Mouse (Mus musculus) heart, embryonic 16.5 days (tissue): ENCODE measurements around the gene Myrfl. TPM values are rescaled to one million over a fixed set of nuclear protein-coding genes. Genes with fewer than 3 reads are reported as not detected.

Source experiments
- ATAC-seq: fragments of 200-750 bp; cut with Nextera tagmentation; replicated peaks from 2 replicates; pipeline ENCODE4 v1.8.0; 2017; ENCODE audit warnings: moderate number of reproducible peaks; ENCODE audit not compliant: insufficient read depth, low FRiP score; ENCODE audit errors: extremely low read depth
- H3K27ac ChIP-seq: fragments of 300-500 bp; sonication (generic); 2 replicates; pipeline ENCODE4 v1.5.1; 2014; ENCODE audit warnings: mild to moderate bottlenecking, low read length, control low read depth, moderate library complexity
- H3K27me3 ChIP-seq: fragments of 300-500 bp; sonication (generic); 2 replicates; pipeline ENCODE4 v1.6.1; 2014; ENCODE audit warnings: low read length, mixed read lengths; ENCODE audit not compliant: control insufficient read depth, insufficient read depth
- H3K36me3 ChIP-seq: fragments of 300-500 bp; sonication (generic); 2 replicates; pipeline ENCODE4 v1.6.1; 2014; ENCODE audit not compliant: control insufficient read depth, insufficient read depth
- H3K4me1 ChIP-seq: fragments of 300-500 bp; sonication (generic); 2 replicates; pipeline ENCODE4 v1.6.1; 2014; ENCODE audit warnings: low read length, mixed read lengths; ENCODE audit not compliant: control insufficient read depth, insufficient read depth
- H3K4me2 ChIP-seq: fragments of 300-500 bp; sonication (generic); 2 replicates; pipeline ENCODE4 v1.6.1; 2014; ENCODE audit warnings: low read depth, mild to moderate bottlenecking, control low read depth, low read length
- H3K4me3 ChIP-seq: fragments of 300-500 bp; sonication (generic); 2 replicates; pipeline ENCODE4 v1.5.1; 2014; ENCODE audit warnings: mild to moderate bottlenecking, control low read depth, low read length
- H3K9ac ChIP-seq: fragments of 300-500 bp; sonication (generic); 2 replicates; pipeline ENCODE4 v1.6.1; 2014; ENCODE audit warnings: low read length, control low read depth
- H3K9me3 ChIP-seq: fragments of 300-500 bp; sonication (generic); replicated peaks from 2 replicates; pipeline ENCODE4 v1.6.1; 2016; ENCODE audit warnings: low read length; ENCODE audit not compliant: control insufficient read depth
- WGBS: fragments of 180-500 bp; shearing (Covaris S2); extraction: QIAGEN DNeasy Blood & Tissue Kit; methylation state at CpG from one replicate; pipeline ENCODE4 v1.1.7; 2014; 5-methylcytosine and 5-hydroxymethylcytosine counted together
- polyA plus RNA-seq: library from polyadenylated mRNA; unstranded; fragments of >200 nt; fragmentation: Nextera tagmentation; extraction: Ambion mirVana; gene quantifications from 2 replicates; pipeline ENCODE4 v1.2.1, GENCODE M21; 2015

Myrfl gene
- 0.24 and 0.55 TPM in 2 replicates for polyA plus RNA-seq

DNA sequence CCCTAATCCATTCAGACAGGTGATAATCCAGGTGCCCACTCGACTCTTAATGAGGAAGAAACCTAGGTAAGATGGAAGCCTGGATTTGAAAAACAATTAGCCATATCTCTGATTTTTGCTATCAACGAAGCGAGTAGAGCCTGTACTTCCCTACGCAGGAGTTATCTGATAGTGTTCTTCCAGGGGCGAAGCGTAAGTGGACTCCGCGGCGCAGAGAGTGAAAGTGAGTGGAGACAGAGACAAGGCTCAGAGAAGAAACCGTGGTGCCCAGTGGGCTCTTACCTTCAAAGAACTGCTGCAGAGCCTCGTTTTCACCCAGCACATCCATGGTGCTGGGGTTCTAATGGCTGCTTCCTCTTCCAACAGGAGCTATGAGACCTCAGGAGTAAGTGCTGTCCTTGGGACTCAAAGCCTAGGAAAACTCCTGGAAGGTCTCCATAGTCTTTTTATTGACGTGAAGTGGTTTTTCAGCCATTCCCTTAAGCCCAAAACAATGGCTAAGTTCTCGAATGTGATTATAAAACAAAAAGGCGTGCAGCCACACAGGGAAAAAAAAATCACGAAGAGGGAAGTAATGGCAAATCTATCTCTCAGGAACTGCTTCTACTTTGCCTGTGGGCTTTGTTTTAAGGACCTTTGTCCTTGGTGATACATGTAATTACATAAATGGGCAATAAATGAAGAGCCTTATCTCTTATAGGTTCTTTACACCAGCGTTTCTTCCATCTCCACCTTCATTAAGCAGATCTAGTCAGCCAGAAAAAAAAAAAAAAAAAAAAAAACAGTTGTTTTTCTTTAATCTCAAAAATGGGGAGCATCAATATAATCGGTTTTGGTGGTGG is at the start of gene Myrfl:
TSS of gene Myrfl (minus strand) at position 584 of the 842 bp plus-strand sequence.
- Histone ChIP-seq H3K4me3 (no peak within 1 kb of the TSS), H3K9me3 (no peaks in the 10 kb centered on the region), H3K27ac (no peak within 1 kb of the TSS), H3K4me1 (no peaks in the 10 kb centered on the region), H3K4me2 (no peak within 1 kb of the TSS), H3K9ac (no peak within 1 kb of the TSS), H3K36me3 (no peaks in the 10 kb centered on the region), H3K27me3 (no peaks in the 10 kb centered on the region)
- 65% methylated on average over 17 of the region's 17 CpGs for WGBS
- no peak for ATAC-seq

GRCm38 (mm10) chr10:116944940-116945339 is 48.2 kb upstream of the Myrfl start:
- Histone ChIP-seq H3K4me3 (no peak overlapping the region), H3K27me3 (no peaks in the 10 kb centered on the region), H3K4me2 (peak overlapping the region; percentile 34), H3K9me3 (peaks cover 6% of the 10 kb centered on the region), H3K4me1 (peaks cover 16% of the 10 kb centered on the region), H3K36me3 (peaks cover 7% of the 10 kb centered on the region), H3K9ac (peak overlapping the region; percentile 28; the same call in 1 of the 2 replicates), H3K27ac (peak overlapping the region; percentile 75)
- WGBS, result 27% methylated on average over 10 of the region's 10 CpGs
- ATAC-seq, result peak; percentile 52; the same call in 1 of the 2 replicates

- no peak overlapping the region for H3K4me3 ChIP-seq
- H3K9me3 ChIP-seq, result peaks cover 6% of the 10 kb centered on the region
- no peaks in the 10 kb centered on the region for H3K27me3 ChIP-seq
- H3K9ac ChIP-seq, result no peak overlapping the region
- H3K4me1 ChIP-seq, result peaks cover 16% of the 10 kb centered on the region
- ATAC-seq, result no peak
- 90% methylated on average over 3 of the region's 3 CpGs for WGBS
- no peak overlapping the region for H3K4me2 ChIP-seq
- no peak overlapping the region; the same call in 1 of the 2 replicates for H3K27ac ChIP-seq
- peaks cover 9% of the 10 kb centered on the region for H3K36me3 ChIP-seq
Observed at GRCm38 (mm10) chr10:116944144-116944543, 47.4 kb upstream of the Myrfl start.

- ATAC-seq, result no peak
- no peak overlapping the region for H3K4me3 ChIP-seq
- H3K4me2 ChIP-seq, result no peak overlapping the region
- H3K27me3 ChIP-seq, result no peaks in the 10 kb centered on the region
- 92% methylated on average over 6 of the region's 6 CpGs for WGBS
- no peak overlapping the region for H3K27ac ChIP-seq
- H3K4me1 ChIP-seq, result peaks cover 15% of the 10 kb centered on the region
- H3K9me3 ChIP-seq, result peaks cover 6% of the 10 kb centered on the region
- H3K36me3 ChIP-seq, result peaks cover 20% of the 10 kb centered on the region
- no peak overlapping the region for H3K9ac ChIP-seq
Observed at GRCm38 (mm10) chr10:116943025-116943424, 46.3 kb upstream of the Myrfl start.

DNA sequence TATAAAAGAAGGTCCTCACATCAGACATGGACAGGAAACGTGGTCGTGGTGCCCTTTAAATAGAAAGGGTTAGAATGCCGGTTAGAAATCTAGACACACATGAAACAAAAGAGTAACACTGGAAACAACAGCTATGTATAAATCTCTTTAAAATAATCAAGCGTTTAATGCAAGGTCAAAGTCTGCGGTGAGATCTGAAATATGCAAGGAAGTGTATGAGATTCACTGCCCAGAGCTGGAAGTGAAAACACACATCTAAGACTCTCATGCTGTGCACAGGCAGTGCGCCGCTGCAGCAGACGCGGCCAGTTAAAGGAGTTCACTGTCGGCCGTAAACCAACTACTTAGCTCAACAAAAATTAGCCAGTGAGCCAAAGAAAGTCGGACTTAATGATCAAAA is 38.3 kb upstream of the Myrfl start:
- H3K9me3 ChIP-seq, result no peaks in the 10 kb centered on the region
- H3K4me1 ChIP-seq, result peaks cover 6% of the 10 kb centered on the region
- peaks cover 47% of the 10 kb centered on the region for H3K36me3 ChIP-seq
- H3K9ac ChIP-seq, result no peak overlapping the region
- no peak overlapping the region for H3K27ac ChIP-seq
- ATAC-seq, result no peak
- no peaks in the 10 kb centered on the region for H3K27me3 ChIP-seq
- H3K4me2 ChIP-seq, result no peak overlapping the region
- 80% methylated on average over 12 of the region's 12 CpGs for WGBS
- no peak overlapping the region for H3K4me3 ChIP-seq

DNA sequence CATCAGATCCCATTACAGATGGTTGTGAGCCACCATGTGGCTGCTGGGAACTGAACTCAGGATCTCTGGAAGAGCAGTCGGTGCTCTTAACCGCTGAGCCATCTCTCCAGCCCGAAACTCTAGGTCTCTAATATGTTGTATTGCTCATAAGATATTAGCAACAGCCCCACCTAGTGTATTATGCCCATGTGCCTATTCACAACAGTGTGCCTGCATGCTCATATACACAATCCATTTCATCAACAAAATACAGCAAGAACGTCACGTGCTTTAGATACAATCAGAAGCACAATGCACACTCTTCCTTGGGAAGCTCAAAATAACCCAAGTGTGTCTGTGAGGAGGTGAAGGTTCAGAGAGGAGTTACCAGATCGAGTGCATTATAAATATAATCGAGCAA is 37.1 kb upstream of the Myrfl start:
- H3K27ac ChIP-seq, result no peak overlapping the region
- H3K9ac ChIP-seq, result no peak overlapping the region
- peaks cover 44% of the 10 kb centered on the region for H3K36me3 ChIP-seq
- H3K27me3 ChIP-seq, result no peaks in the 10 kb centered on the region
- H3K9me3 ChIP-seq, result no peaks in the 10 kb centered on the region
- H3K4me3 ChIP-seq, result no peak overlapping the region
- 83% methylated on average over 7 of the region's 7 CpGs for WGBS
- no peak overlapping the region for H3K4me2 ChIP-seq
- ATAC-seq, result no peak
- H3K4me1 ChIP-seq, result peaks cover 6% of the 10 kb centered on the region

GRCm38 (mm10) chr10:116932418-116932817 is 35.7 kb upstream of the Myrfl start:
- H3K9ac ChIP-seq, result no peak overlapping the region
- no peaks in the 10 kb centered on the region for H3K27me3 ChIP-seq
- no peak overlapping the region for H3K4me3 ChIP-seq
- peaks cover 38% of the 10 kb centered on the region for H3K36me3 ChIP-seq
- WGBS, result 86% methylated on average over 13 of the region's 13 CpGs
- no peak for ATAC-seq
- peaks cover 6% of the 10 kb centered on the region for H3K4me1 ChIP-seq
- no peak overlapping the region for H3K27ac ChIP-seq
- no peaks in the 10 kb centered on the region for H3K9me3 ChIP-seq
- H3K4me2 ChIP-seq, result no peak overlapping the region

DNA sequence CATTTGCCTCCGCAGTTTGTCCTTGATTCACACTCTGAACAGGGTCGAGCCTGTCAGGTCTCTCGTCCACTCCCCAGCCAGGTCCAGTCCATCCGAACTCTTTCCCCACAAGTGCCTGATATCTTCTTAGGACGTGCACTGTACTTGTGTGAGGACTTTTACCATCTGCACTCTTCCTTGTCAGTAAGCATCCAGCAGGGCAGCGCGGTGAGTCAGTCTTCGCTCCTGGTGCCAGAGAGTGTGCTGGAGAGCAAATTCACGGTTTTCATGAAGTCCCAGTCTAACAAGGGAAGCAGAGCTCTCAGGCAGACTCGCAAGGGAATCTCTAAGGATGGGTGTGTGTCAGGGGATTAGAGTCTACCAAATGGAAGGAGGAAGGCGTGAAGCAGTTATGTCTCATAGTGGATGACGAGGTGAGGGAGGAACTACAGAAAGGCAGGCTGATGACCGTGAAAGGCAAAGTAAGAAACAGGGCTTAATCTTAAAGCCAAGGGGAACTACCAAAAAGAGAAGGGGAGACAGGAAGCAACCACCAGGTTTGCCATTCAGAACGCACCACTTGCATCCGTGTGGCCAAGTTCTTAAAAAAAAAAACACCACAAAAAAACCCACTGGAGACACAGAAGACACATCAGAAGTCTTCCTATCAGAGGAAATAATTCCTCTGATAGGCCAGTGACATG is 34.9 kb upstream of the Myrfl start:
- no peak overlapping the region for H3K27ac ChIP-seq

DNA sequence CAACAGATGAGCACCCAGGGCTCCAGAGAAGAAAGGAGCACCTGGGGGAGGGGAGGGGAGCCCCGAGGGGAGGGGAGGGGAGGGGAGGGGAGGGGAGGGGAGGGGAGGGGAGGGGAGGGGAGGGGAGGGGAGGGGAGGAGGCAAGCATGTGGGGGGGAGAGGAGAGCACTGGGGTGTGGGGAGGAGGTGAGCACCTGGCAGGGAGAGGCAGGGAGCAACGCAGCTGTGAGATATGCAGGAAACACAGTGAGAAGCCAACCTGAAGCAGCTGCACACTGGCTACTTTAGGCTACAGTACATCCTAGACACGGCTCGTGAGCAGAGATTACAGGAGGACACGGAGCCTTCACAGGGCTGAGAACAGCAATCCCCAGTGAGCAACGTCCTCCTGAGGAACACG is 34.2 kb upstream of the Myrfl start:
- Histone ChIP-seq H3K4me1 (peaks cover 6% of the 10 kb centered on the region), H3K27ac (no peak overlapping the region), H3K4me3 (no peak overlapping the region), H3K27me3 (no peaks in the 10 kb centered on the region), H3K9me3 (no peaks in the 10 kb centered on the region), H3K9ac (no peak overlapping the region), H3K4me2 (no peak overlapping the region), H3K36me3 (peaks cover 34% of the 10 kb centered on the region)
- ATAC-seq, result peak; percentile 18; the same call in 1 of the 2 replicates
- WGBS, result 46% methylated on average over 6 of the region's 7 CpGs

More for the DNA sequence above, 34.9 kb upstream of the Myrfl start:
- Histone ChIP-seq H3K4me2 (no peak overlapping the region), H3K9ac (no peak overlapping the region), H3K27me3 (no peaks in the 10 kb centered on the region), H3K4me3 (no peak overlapping the region), H3K4me1 (peaks cover 6% of the 10 kb centered on the region), H3K36me3 (peaks cover 38% of the 10 kb centered on the region), H3K9me3 (no peaks in the 10 kb centered on the region)
- WGBS, result 71% methylated on average over 15 of the region's 15 CpGs
- ATAC-seq, result no peak
